Mouse (Mus musculus): Measurements from ENCODE around the gene Gjb5. TPM values are rescaled to one million over a fixed set of nuclear protein-coding genes. Genes with fewer than 3 reads are reported as not detected.

Gjb5 gene
- total RNA-seq, 4 experiments from 2014 or later, result 0.18 to 0.38 (median 0.21) TPM; not detected in 1

DNA sequence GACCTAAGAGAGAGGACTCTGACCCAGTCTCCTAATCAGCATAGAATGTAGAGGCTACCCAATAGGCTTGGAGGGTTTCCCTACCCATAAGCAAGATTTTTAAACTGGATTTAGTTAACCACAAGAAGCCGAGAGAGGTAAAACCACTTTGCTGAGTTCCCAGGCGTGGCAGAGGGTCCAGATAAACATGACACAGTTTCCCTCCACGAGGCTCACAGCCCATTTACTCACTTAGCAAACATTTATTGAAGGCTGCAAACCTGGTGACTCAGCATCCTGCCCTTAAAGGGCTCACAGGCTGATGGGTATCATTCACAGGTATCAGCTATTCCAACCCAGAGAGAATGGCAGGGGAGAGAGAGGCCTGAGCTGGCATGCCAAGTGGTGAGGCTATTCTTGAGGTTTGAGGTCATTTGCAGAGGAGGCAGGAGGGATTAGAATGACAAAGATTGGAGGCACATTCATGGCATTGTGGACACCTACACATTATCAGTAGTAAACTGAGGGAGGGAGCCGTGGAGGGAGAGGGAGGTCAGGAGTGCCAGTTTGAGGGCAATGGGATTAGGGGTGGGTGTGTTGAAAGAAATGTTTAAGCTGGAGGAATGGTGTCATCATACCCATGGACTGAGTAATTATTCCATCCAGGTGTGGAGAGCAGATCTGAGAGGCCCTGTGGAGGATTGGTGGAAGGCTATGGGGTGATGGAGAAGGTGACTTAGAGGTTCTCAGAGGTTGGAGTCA, 8.3 kb downstream of the Gjb5 start:
- DNase-seq, result no peak

DNA sequence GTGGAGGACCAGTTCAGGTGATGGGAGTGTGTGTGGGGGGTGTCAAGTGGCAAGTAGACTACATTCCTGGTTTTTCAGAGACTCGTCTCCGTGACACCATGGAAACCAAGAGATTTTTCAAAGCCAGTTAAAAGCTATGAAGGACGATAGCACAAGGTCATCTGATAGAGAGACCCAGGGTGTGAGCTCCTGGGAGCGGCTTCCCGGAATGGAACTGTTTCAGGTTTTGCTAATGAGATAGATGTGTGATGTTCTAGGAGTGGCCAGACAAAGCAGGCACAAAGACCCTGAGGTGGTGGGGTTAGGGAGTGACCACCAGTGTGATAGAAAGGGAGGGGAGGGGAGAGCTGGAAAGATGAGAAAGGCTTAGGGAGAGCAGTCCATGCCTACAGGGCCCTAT, 13.0 kb downstream of the Gjb5 start:
- DNase-seq, result no peak

DNA sequence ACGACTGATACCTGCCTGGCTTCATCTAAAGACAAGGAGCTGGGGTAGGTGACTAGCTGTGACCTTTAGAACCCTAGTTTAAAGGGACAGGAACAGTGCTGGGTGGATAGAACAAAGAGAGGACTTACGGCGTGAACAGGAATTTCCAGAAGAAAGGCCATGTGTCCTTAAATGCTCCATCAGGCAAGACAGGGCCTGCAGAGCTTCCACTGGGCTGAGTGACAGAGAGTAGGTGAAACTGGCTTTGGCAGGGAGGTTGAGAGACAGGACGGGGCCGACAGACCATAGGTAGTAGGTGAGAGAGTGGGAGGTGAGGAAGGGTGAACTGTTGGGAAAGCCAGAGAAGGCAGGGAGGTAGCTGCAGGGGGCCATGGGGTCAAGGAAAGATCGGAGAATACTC, 16.6 kb downstream of the Gjb5 start:
- no peak for DNase-seq

DNA sequence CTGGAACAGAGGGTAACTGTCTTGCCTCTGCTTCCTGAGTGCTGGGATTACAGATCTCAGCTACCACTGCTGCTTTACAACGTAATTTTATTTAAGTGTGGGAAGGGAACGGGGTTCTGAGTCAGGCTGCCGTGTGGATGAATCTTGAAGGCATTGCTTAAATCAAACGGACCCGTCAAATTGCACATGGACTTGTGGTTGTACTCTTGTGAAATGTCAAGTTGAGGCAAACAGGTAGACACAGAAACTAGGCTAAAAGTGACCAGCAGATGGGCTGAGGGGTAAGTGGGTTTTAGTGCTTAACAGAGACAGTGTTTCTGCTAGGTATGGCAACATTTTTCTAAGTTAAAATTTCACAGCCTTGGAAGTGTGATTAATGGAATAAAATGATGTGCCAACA, 20.3 kb downstream of the Gjb5 start:
- no peak for DNase-seq

DNA sequence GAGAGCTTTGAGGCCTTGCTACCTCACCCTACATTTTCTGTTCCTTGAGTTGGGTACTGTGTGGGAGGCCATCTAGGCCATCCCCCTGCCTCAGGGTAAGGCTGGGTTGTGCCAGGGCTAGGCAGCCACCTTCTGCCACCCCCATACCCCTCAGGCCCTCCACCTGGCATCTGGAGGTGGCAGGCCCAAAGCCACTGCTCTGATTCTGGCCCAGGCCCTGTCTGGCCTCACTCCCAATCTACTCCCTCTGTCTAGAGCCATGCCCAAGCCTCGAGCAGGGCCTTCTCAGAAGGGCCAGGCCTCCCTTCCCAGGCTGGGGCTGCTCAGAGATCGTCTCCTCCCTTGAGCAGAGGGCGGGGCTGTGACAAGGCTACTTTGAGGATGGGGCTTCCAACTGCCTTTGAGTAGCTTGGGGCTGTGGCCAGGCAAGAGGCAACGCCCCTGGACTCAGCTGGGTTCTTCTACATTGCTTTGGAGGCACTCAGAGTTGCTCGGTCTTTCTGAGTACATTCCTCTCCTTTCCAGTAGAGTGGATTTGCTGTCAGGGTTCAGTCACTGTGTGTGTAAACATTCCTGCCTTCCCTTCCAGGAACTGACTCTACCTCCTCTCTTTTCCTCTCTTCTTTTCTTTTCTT, 23.0 kb downstream of the Gjb5 start:
- DNase-seq, result no peak

DNA sequence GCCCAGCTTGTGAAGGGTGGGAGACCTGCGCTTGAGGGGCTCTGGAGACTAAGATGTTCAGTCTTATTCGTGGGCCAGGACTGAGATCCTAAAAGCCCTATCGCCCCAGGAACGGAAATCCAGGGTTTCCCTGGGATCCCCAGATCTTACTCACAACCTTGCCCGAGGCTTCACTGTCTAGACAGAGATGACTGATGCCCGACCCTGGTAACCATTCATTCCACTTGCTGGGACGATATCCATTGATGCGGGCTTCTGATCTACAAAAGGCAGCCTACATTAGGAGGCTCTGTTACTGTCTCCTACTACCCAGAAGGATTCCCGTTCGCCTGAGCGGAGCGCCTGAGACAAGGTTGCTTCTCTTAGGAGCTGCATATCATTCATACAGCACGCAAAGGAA, 26.8 kb downstream of the Gjb5 start:
- no peak for DNase-seq

DNA sequence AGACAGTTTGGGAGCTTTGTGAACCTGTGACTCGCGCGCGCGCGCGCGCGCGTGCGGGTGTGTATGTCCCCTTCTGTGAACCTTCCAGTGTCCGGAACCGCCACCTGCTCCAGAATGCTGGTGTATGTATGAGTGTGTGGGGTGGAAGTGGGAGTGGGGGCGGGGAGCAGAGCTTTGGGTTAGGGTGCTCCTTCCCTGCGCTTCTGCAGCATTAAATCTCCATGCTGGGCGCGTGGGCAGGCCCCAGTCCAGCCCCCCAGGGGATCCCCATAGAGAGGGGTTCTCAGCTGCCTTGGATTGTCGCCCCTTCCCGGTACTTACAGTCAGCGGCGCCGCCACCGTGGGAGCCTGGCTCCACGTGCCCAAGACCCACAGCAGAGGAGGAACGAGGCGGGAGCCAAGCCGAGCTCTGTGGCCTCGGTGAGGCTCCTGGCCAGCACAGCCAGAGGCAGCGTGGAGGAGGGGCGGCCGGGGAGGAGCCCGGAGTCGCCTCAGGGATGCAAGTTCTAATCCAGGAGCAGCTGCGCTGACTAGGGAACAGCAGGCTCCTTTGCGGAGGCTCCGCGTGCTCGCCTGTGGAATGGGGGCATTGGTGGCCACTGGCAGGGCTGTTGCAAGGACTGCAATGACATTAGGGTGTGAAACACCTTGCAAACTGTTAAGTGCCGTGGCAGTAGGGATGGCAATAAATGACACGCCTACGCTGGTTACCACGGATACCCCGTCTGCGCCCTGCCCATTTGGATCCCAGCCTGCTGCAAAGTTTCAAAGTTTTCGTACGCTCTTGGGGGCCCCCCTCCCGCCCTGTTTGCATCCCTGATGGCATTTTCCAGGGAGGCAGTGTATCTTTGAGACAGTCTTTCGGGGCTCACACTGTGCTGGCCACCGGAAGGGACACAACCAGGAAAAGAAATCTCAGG, 27.5 kb downstream of the Gjb5 start, which contains the start of gene Gjb3:
Gene Gjb3 (minus strand): TSS at position 664 of the 920 bp plus-strand sequence.
- no peak for DNase-seq

DNA sequence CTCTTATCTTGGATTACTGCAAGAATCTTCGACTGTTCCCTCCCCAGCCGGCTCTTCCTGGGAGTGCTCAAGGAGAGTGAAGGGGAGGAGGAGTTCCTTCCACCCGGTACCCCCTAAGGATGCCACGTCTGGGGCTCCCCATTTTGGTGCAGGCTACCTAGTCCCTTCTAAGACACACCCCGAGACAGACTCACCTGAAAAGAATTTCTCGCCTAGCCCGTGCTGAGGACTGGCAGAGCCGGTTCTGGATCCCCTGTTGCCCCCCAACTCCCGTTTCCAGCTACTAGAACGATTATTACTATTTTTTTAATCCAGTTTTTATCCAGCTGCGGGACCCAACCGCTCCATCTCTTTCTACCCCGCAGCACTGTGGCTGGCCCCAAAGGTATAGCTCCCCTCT, 28.2 kb downstream of the Gjb5 start:
- DNase-seq, result no peak

DNA sequence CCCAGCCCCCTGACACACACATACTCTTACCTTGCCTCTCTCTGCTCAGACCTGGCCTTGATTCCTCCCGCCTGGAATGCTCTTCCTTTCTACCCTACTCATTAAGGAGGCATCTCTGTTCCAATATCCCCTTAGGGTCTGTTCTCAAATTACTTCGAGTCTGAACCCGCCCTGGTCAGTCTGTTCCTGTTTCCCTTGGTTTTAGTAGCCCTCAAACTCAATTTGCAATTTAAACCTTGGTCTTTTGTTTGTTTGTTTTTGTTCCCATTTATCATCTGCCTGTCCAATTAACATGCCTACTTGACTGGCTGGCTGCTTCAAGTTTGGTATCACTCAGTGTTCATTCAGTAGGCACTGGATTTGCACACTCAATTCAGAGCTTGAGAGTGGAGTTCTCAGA, 28.9 kb downstream of the Gjb5 start:
- no peak for DNase-seq

DNA sequence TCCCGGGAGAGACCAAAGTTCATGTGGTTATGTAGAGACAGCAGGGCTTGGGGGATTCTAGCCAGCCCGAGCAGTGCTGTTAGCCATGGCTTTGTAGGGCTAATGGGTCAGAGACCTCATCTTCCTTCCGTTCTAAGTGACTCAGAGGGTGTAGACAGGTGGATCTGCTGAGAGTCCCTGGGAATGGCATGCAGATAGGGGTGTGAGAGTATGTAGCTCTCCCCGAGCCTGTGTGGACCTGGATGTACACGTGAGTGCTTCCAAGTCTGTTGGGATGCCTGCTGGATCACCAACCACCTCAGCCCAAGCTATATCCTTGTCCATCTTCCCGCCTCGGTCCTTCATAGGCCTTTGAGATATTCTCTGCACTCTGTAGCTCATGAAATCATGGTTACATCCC, 29.6 kb downstream of the Gjb5 start:
- no peak for DNase-seq

DNA sequence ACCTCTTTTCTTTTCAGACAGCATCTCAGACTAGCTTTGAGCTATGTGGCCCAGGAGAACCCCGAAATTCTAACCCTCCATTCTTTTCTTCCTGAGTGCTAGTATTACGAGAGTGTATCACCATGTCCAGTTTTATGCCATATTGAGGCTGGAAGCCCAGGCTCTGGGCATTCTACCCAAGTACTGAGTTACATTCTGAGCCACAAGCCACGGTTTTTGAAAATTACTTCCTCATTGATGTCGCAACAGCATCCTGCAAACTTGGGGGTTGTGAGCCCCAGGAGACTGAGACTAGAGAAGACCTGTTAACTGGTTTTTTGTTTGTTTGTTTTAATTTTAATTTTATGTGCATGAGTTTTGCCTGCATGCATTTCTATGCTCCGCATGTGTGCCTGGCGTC, 30.2 kb downstream of the Gjb5 start:
- no peak for DNase-seq

DNA sequence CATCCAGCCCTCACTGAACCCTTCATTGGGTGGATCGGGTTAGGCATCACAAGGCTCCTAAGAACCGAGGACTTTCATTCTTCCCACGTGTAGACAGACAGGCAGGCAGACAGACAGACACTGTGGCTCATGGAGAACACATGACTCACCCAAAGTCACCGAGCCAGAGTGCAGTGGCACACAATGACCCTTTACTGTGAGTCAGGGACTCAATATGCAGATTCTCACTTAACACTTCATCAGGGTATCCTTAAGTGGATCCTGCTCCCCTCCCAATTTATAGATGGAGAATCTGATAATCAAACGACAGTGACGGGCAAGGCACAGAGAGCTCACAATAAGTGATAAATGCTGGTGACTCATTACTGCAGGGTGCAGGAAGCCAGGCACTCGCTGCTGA, 30.7 kb downstream of the Gjb5 start:
- no peak for DNase-seq

DNA sequence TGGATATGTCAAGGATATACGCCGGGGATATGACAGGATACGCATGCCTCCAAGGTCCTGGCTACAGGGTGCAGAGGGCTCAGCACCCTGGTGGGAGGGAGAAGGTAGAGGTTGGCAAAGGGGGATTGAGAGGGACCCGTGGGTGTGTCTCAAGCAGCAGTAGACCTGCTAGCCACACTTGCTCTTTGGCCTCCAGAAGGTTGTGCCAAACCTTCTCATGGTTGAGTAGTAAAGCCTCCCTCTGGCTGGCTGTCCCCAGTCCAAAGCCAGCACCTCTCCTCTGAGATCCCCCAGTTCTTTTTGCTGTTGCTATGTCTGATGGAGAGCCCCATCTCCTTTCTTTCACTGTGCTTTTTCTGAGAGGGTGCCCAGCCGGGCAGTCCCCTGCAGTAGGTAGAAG, 32.7 kb downstream of the Gjb5 start:
- DNase-seq, result no peak

DNA sequence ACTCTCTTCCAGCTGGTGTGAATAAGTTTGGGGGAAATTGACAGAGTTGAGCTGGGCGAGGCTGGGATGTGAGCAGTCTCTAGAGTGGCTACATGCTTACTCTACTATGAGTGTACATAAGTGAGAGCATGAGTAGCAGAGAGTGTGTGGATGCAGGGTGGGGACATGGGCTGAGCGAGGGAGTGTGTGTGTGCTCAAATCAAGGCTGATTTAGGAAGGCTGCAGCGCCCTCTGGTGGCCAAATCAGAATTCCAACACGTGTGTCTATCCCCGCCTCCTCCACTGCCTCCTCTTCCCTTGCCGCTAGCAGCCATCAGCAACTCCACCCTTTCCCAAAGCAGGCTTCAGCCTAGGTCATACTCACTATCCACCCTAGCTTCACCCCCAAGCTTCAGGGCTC, 33.2 kb downstream of the Gjb5 start:
- DNase-seq, result no peak

DNA sequence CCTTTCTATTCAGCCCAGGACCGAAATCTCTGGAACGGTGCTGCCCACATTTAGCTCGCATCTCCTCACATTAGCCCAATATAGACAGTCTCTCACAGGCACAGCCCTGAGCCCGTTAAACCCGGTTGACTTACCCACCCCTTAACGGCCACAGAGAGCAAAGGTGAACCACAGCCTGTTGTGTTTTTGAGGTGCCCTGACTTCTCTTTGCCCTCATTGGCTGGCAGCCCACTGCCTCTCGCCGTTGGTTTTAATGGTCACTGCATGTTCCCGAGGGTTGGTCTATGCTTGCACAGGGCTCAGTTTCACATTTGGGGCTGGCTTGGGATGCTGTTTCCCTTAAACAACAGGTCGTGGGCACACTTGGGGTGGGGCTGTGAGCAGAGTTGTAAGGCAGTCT, 33.7 kb downstream of the Gjb5 start:
- no peak for DNase-seq

DNA sequence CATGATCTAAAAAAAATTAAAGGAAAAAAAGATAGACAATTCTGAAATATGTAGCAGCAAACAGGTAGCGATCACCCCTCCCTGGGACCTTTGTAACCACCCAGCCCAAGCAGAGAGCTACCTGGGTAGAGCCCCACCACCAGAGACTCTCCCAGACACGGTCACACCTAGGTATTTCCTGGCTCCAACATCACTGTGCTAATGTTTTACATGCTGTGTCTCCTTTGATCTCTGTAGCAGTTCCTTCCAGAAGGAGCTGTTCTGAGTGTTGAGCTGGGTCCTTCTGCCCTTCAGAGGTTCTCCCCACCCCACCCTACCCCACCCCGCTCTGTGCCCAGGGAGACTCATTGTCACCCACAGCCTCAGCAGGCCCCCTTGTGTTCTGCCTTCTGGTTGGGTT, 34.3 kb downstream of the Gjb5 start:
- no peak for DNase-seq

DNA sequence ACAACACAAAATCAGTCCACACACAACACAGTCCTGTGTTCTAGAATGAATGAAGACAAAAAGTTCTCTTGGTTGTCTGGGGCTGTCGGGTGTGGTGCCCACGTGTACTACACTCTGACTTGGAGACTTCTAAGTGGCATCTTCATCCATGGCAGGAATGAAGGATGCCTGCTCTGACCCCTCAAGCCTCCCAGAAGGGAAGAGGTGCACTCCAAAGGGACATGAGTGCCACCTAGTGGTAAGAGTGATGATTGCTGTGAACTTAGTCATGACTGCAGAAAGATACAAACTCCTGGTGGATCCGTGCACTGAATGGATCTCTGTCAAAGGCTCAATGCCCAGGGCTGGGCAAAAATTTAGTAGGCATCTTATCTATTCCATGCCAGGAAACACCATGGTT, 38.4 kb downstream of the Gjb5 start:
- DNase-seq, result peak; percentile 31

DNA sequence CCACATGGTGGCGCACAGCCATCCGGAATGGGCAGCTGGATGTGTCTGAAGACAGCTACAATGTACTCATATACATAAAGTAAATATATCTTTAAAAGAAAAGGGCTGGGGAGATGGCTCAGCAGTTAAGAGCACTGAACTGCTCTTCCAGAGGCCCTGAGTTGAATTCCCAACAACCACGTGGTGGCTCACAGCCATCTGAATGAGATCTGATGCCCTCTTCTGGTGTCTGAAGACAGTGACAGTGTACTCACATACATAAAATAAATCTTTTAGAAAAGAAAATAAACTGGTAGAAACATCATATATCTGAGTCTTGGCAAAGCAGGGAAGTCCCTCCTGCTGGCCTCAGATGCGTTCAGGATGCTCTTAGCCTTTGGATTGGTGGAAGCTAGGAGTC, 40.8 kb downstream of the Gjb5 start:
- no peak for DNase-seq

DNA sequence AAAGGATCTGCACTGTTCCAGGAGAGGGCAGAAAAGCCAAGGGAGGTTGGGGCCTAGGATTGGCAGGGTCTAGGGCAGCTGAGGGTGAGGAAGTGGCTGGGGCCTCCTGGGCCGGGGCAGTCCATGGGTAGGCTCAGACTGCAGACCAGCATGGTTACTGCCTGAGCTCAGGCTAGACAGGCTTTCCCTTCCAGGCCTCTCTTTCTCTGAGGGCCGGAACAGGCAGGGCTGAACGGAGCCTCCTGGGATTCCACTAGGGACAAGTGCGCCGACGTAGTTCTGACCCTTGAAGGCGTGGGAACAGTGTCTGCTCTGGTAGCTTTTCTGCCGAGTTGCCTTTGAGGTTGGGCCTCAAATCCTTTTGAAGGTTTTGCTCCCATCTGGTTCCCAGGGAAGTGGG, 42.2 kb downstream of the Gjb5 start:
- no peak for DNase-seq

DNA sequence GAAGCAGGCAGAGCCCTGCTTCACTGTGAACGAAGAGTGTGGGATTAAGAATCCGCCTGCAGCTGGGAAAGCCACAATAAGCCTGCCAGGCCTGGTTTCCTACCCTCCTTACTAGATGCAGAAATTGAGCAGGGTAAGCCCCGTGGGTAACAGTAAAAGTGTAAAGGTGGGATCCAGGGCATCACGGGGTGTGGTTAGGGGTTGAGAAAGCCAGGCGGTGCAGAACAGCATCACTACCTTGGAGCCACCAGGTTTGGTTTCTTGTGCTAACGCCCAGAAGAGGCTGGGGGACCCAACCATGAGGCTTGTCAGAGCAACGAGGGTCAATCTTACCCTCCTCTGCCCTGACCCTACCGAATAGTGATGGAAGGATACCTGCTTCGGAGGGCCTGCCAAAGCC, 43.4 kb downstream of the Gjb5 start:
- no peak for DNase-seq

DNA sequence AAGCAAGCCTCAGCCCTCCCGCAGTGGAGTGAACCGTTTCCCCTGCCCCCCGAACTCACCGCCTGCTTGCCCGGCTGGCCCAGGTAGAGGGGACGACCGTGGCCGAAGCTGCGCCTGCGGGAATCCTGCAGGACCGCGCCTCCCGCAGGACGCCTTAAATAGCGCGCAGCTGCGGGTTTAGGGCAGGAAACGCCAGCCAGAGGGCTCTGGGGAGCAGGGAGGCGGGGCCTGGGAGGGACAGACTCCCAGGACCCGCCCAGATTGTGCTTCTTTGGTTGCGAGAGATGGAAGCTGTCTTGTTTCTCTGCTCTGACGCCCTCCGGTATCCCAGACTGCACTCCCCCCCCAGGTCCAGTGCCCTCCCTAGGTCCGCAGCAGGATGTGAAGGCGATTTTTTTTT, 44.1 kb downstream of the Gjb5 start, which contains the start of gene Gja4:
Gene Gja4 (minus strand): TSS at position 179 of the 400 bp plus-strand sequence.
- DNase-seq, result peak; percentile 64

DNA sequence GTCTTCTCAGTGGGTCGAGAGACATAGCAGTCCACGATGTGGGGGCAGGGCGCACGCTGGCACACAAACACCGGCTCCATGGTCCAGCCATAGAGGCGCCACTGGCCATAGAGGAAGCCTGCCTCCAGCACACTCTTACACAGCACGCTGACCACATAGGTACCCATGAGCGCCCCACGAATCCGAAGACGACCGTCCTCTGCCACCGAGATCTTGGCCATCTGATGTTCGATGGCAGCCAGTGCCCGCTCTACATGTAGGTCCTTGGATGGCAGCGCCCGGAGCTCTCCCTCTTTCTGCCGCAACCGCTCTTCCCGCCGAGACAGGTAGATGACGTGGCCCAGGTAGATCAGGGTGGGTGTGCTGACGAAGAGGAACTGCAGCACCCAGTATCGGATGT, 45.6 kb downstream of the Gjb5 start:
- DNase-seq, result no peak

DNA sequence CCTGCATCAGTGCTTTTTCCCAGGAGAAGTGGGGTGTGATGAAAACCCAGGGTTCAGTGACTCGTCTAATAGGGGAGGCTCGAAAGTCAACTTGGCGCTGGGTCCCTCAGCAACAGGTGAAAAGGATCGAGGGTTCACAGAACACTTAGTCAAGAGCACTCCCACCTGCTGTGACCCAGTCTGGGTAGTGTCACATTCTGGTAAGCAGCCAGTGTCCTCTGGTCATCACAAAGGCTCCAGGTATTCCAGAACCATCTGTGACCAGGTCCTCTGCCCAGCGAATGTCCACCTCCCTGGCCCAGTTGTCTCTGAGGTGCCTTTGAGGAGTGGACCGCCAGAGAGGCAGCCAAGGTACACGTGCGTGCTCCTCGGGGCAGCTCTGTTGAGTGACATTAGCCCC, 46.4 kb downstream of the Gjb5 start:
- DNase-seq, result no peak
